8 mouse cellular contexts compared by ENCODE assay signal in genomic region chr3:89395419-89395805, GRCm38 (mm10). TPM values are rescaled to one million over a fixed set of nuclear protein-coding genes. Genes with fewer than 3 reads are reported as not detected.
DNase-seq lines count a peak whose midpoint lies in the region; ATAC-seq and TF ChIP-seq lines count a peak whose summit lies in the region.

No protein-coding gene starts in this region.

- peak overlapping the region; percentile 59 for H3K9ac ChIP-seq in lung, embryonic 14.5 days
- peak overlapping the region; percentile 85 for H3K9ac ChIP-seq in kidney, embryonic 16.5 days (replicated peaks; ENCODE audit: low read length)
- H3K9ac ChIP-seq in neural tube, embryonic 13.5 days: peak overlapping the region; percentile 73; the same call in 1 of the 2 replicates

- peak overlapping the region; percentile 87 for H3K27ac ChIP-seq in lung, embryonic 14.5 days (ENCODE audit: low read depth)
- peak overlapping the region; percentile 98 for H3K27ac ChIP-seq in embryonic fibroblast, embryonic 13.5 days (ENCODE audit: insufficient read depth, low read length)
- H3K27ac ChIP-seq in kidney, embryonic 16.5 days (ENCODE audit: low read length): peak overlapping the region; percentile 98
- 0 out of 2 replicates have a peak overlapping the region, but pooled peaks have one; percentile 23 for H3K27ac ChIP-seq in neural tube, embryonic 13.5 days (replicated peaks)

- H3K27me3 ChIP-seq in lung, embryonic 14.5 days (ENCODE audit: insufficient read depth, low read length): no peaks in the 10 kb centered on the region; the same call in 1 of the 2 replicates
- H3K27me3 ChIP-seq in kidney, embryonic 16.5 days (ENCODE audit: insufficient read depth, low read length): no peaks in the 10 kb centered on the region
- peaks cover 32% of the 10 kb centered on the region for H3K27me3 ChIP-seq in neural tube, embryonic 13.5 days

- TF ChIP-seq CTCF in lung, embryonic 14.5 days (IDR thresholded peaks at IDR 0.05; ENCODE audit: low read depth): no peak
- no peak for TF ChIP-seq CTCF in embryonic fibroblast, embryonic 13.5 days (IDR thresholded peaks at IDR 0.05; ENCODE audit: borderline replicate concordance, insufficient read depth, low read length)

- H3K9me3 ChIP-seq in lung, embryonic 14.5 days (ENCODE audit: low read depth, low read length): no peaks in the 10 kb centered on the region
- H3K9me3 ChIP-seq in kidney, embryonic 16.5 days (ENCODE audit: low read length): no peaks in the 10 kb centered on the region
- no peaks in the 10 kb centered on the region for H3K9me3 ChIP-seq in neural tube, embryonic 13.5 days

- peaks cover 13% of the 10 kb centered on the region for H3K4me1 ChIP-seq in lung, embryonic 14.5 days (ENCODE audit: insufficient read depth)
- H3K4me1 ChIP-seq in embryonic fibroblast, embryonic 13.5 days (ENCODE audit: control insufficient read depth, insufficient read depth, low read length): no peaks in the 10 kb centered on the region; the same call in 1 of the 2 replicates
- H3K4me1 ChIP-seq in kidney, embryonic 16.5 days (ENCODE audit: insufficient read depth, low read length): peaks cover 38% of the 10 kb centered on the region
- peaks cover 65% of the 10 kb centered on the region for H3K4me1 ChIP-seq in neural tube, embryonic 13.5 days (replicated peaks)

- no peak for TF ChIP-seq POLR2A in embryonic fibroblast, embryonic 13.5 days (IDR thresholded peaks at IDR 0.05; ENCODE audit: low read depth, low read length)

- H3K36me3 ChIP-seq in lung, embryonic 14.5 days (ENCODE audit: insufficient read depth): no peaks in the 10 kb centered on the region
- no peaks in the 10 kb centered on the region for H3K36me3 ChIP-seq in kidney, embryonic 16.5 days (ENCODE audit: insufficient read depth, low read length)
- 0 out of 2 replicates have a peak, but pooled peaks cover 7% of the 10 kb centered on the region for H3K36me3 ChIP-seq in neural tube, embryonic 13.5 days

- peak overlapping the region; percentile 56 for H3K4me3 ChIP-seq in lung, embryonic 14.5 days (ENCODE audit: low read depth, low read length)
- H3K4me3 ChIP-seq in embryonic fibroblast, embryonic 13.5 days (ENCODE audit: insufficient read depth, low read length): peak overlapping the region; percentile 70
- peak overlapping the region; percentile 73 for H3K4me3 ChIP-seq in kidney, embryonic 16.5 days (ENCODE audit: low read length)
- H3K4me3 ChIP-seq in neural tube, embryonic 13.5 days: peak overlapping the region; percentile 51

- 3% methylated on average over 10 of the region's 10 CpGs for WGBS in lung, embryonic 14.5 days
- 4% methylated on average over 10 of the region's 10 CpGs for WGBS in kidney, embryonic 16.5 days
- 2% methylated on average over 10 of the region's 10 CpGs for WGBS in neural tube, embryonic 13.5 days

- H3K4me2 ChIP-seq in lung, embryonic 14.5 days: peak overlapping the region; percentile 100
- peak overlapping the region; percentile 99 for H3K4me2 ChIP-seq in kidney, embryonic 16.5 days (replicated peaks; ENCODE audit: low read depth, low read length)
- peak overlapping the region; percentile 99 for H3K4me2 ChIP-seq in neural tube, embryonic 13.5 days

- no peak for DNase-seq in lung, embryonic 14.5 days
- no peak for DNase-seq in lung, adult 18-20 months
- no peak for DNase-seq in left cerebral cortex, postnatal 4 days
- no peak for DNase-seq in right cerebral cortex, postnatal 25 days
- no peak for DNase-seq in right cerebral cortex, postnatal 14 days

- no peak for ATAC-seq in lung, embryonic 14.5 days (ENCODE audit: insufficient read depth)
- no peak for ATAC-seq in kidney, embryonic 16.5 days (ENCODE audit: low FRiP score, low TSS enrichment)
- no peak for ATAC-seq in neural tube, embryonic 13.5 days (ENCODE audit: low read depth)

- intact Hi-C loops in left cerebral cortex, postnatal 4 days (cut with DNase I): no loop called here

RNA-seq across cellular contexts. Expression of gene Zbtb7b, which starts 0.8 kb away (rescaled TPM):
- polyA plus RNA-seq in lung, embryonic 14.5 days (2014; fragmentation: Nextera tagmentation; extraction: Ambion mirVana): 1.6 and 1.7 TPM in 2 replicates
- polyA plus RNA-seq in embryonic fibroblast, embryonic 13.5 days (2011; ENCODE audit: insufficient read length, low read depth, missing spikeins): 46.9 and 56.0 TPM in 2 replicates
- polyA plus RNA-seq in kidney, embryonic 16.5 days (2015; fragmentation: Nextera tagmentation; extraction: Ambion mirVana): 3.3 and 3.5 TPM in 2 replicates
- polyA plus RNA-seq in neural tube, embryonic 13.5 days (2015; fragmentation: Nextera tagmentation; extraction: Ambion mirVana): 0.54 and 0.68 TPM in 2 replicates
- 1 to 10 TPM; 3.3 to 3.8 TPM for total RNA-seq in left cerebral cortex, postnatal 4 days (2021)

RNA-seq across cellular contexts. Expression of gene Lenep, which starts 7.2 kb away (rescaled TPM):
- polyA plus RNA-seq in lung, embryonic 14.5 days (2014; fragmentation: Nextera tagmentation; extraction: Ambion mirVana): 0.19 and 0.33 TPM in 2 replicates
- polyA plus RNA-seq in embryonic fibroblast, embryonic 13.5 days (2011; ENCODE audit: insufficient read length, low read depth, missing spikeins): not detected in 2 replicates
- 0.18 and 1.3 TPM in 2 replicates for polyA plus RNA-seq in kidney, embryonic 16.5 days (2015; fragmentation: Nextera tagmentation; extraction: Ambion mirVana)
- 0.84 and 2.6 TPM in 2 replicates for polyA plus RNA-seq in neural tube, embryonic 13.5 days (2015; fragmentation: Nextera tagmentation; extraction: Ambion mirVana)
- 1 to 10 TPM in 1 of 2 experiments, under 1 TPM in 1; 0.54 to 4.5 TPM for total RNA-seq in left cerebral cortex, postnatal 4 days (2021)

RNA-seq across cellular contexts. Expression of gene Flad1, which starts 16.3 kb away (rescaled TPM):
- polyA plus RNA-seq in lung, embryonic 14.5 days (2014; fragmentation: Nextera tagmentation; extraction: Ambion mirVana): 18.1 and 18.2 TPM in 2 replicates
- polyA plus RNA-seq in embryonic fibroblast, embryonic 13.5 days (2011; ENCODE audit: insufficient read length, low read depth, missing spikeins): 10.9 and 11.2 TPM in 2 replicates
- 35.0 and 39.3 TPM in 2 replicates for polyA plus RNA-seq in kidney, embryonic 16.5 days (2015; fragmentation: Nextera tagmentation; extraction: Ambion mirVana)
- 30.7 and 33.2 TPM in 2 replicates for polyA plus RNA-seq in neural tube, embryonic 13.5 days (2015; fragmentation: Nextera tagmentation; extraction: Ambion mirVana)
- 10 to 100 TPM; 27.6 to 28.3 TPM for total RNA-seq in left cerebral cortex, postnatal 4 days (2021)

RNA-seq across cellular contexts. Expression of gene Cks1b, which starts 22.8 kb away (rescaled TPM):
- polyA plus RNA-seq in lung, embryonic 14.5 days (2014; fragmentation: Nextera tagmentation; extraction: Ambion mirVana): 655 and 692 TPM in 2 replicates
- polyA plus RNA-seq in embryonic fibroblast, embryonic 13.5 days (2011; ENCODE audit: insufficient read length, low read depth, missing spikeins): 142 and 174 TPM in 2 replicates
- 483 and 495 TPM in 2 replicates for polyA plus RNA-seq in kidney, embryonic 16.5 days (2015; fragmentation: Nextera tagmentation; extraction: Ambion mirVana)
- 110 and 144 TPM in 2 replicates for polyA plus RNA-seq in neural tube, embryonic 13.5 days (2015; fragmentation: Nextera tagmentation; extraction: Ambion mirVana)
- 10 to 100 TPM; 19.6 to 22.3 TPM for total RNA-seq in left cerebral cortex, postnatal 4 days (2021)

RNA-seq across cellular contexts. Expression of gene Shc1, which starts 22.8 kb away (rescaled TPM):
- polyA plus RNA-seq in lung, embryonic 14.5 days (2014; fragmentation: Nextera tagmentation; extraction: Ambion mirVana): 69.5 and 75.2 TPM in 2 replicates
- polyA plus RNA-seq in embryonic fibroblast, embryonic 13.5 days (2011; ENCODE audit: insufficient read length, low read depth, missing spikeins): 224 and 227 TPM in 2 replicates
- polyA plus RNA-seq in kidney, embryonic 16.5 days (2015; fragmentation: Nextera tagmentation; extraction: Ambion mirVana): 115 and 118 TPM in 2 replicates
- polyA plus RNA-seq in neural tube, embryonic 13.5 days (2015; fragmentation: Nextera tagmentation; extraction: Ambion mirVana): 41.8 and 45.1 TPM in 2 replicates
- total RNA-seq in left cerebral cortex, postnatal 4 days (2021): 10 to 100 TPM; 13.8 to 14.5 TPM

Comparison
In these comparisons a context has a peak if more than half of its experiments do, and no peak if none do; other contexts are left out.
1. H3K27ac ChIP-seq: peak in every context shown above with its lines; median percentile 98 in embryonic fibroblast, embryonic 13.5 days; 98 in kidney, embryonic 16.5 days; 87 in lung, embryonic 14.5 days; 23 in neural tube, embryonic 13.5 days.
2. RNA of gene Zbtb7b, which starts 0.8 kb away (polyA plus RNA-seq): 46.9 to 56.0 TPM in embryonic fibroblast, embryonic 13.5 days; 3.3 to 3.5 TPM in kidney, embryonic 16.5 days, 1.6 to 1.7 TPM in lung, embryonic 14.5 days and 0.54 to 0.68 TPM in neural tube, embryonic 13.5 days; every median in the first group is over 10 times any median in the second.
3. Peak in every context shown above with its lines, with median percentiles within 50 percentile points of each other: H3K4me2 ChIP-seq, H3K4me3 ChIP-seq and H3K9ac ChIP-seq.